Mouse (Mus musculus) forebrain, embryonic 15.5 days (tissue): Measurements from ENCODE around the gene Rnf207. TPM values are rescaled to one million over a fixed set of nuclear protein-coding genes. Genes with fewer than 3 reads are reported as not detected.

Source experiments
- ATAC-seq: fragments of 200-750 bp; cut with Nextera tagmentation; replicated peaks from 2 replicates; pipeline ENCODE4 v1.8.0; 2017; ENCODE audit warnings: mild to moderate bottlenecking, moderate TSS enrichment, moderate library complexity
- H3K27ac ChIP-seq: fragments of 300-500 bp; sonication (generic); replicated peaks from 2 replicates; pipeline ENCODE4 v1.5.1; 2015; ENCODE audit warnings: mild to moderate bottlenecking, inconsistent platforms
- H3K27me3 ChIP-seq: fragments of 300-500 bp; sonication (generic); 2 replicates; pipeline ENCODE4 v1.6.1; 2015; ENCODE audit warnings: inconsistent platforms
- H3K36me3 ChIP-seq: fragments of 300-500 bp; sonication (generic); 2 replicates; pipeline ENCODE4 v1.6.1; 2015; ENCODE audit warnings: mild to moderate bottlenecking, inconsistent platforms
- H3K4me1 ChIP-seq: fragments of 300-500 bp; sonication (generic); 2 replicates; pipeline ENCODE4 v1.6.1; 2015; ENCODE audit warnings: inconsistent platforms
- H3K4me2 ChIP-seq: fragments of 300-500 bp; sonication (generic); replicated peaks from 2 replicates; pipeline ENCODE4 v1.6.1; 2015; ENCODE audit warnings: mild to moderate bottlenecking, inconsistent platforms
- H3K4me3 ChIP-seq: fragments of 300-500 bp; sonication (generic); 2 replicates; pipeline ENCODE4 v1.5.1; 2015; ENCODE audit warnings: mild to moderate bottlenecking, inconsistent platforms
- H3K9ac ChIP-seq: fragments of 300-500 bp; sonication (generic); replicated peaks from 2 replicates; pipeline ENCODE4 v1.6.1; 2015; ENCODE audit warnings: mild to moderate bottlenecking, inconsistent platforms
- H3K9me3 ChIP-seq: fragments of 300-500 bp; sonication (generic); 2 replicates; pipeline ENCODE4 v1.6.1; 2016; ENCODE audit warnings: inconsistent platforms
- WGBS: fragments of 180-500 bp; shearing (Covaris S2); methylation state at CpG from one replicate; pipeline ENCODE4 v1.1.7; 2015; ENCODE audit warnings: mixed read lengths; 5-methylcytosine and 5-hydroxymethylcytosine counted together
- polyA plus RNA-seq: library from polyadenylated mRNA; unstranded; fragments of >200 nt; fragmentation: Nextera tagmentation; extraction: Ambion mirVana; gene quantifications from 2 replicates; pipeline ENCODE4 v1.2.1, GENCODE M21; 2015

Gene Rnf207
- 1.8 and 2.9 TPM in 2 replicates for polyA plus RNA-seq

DNA sequence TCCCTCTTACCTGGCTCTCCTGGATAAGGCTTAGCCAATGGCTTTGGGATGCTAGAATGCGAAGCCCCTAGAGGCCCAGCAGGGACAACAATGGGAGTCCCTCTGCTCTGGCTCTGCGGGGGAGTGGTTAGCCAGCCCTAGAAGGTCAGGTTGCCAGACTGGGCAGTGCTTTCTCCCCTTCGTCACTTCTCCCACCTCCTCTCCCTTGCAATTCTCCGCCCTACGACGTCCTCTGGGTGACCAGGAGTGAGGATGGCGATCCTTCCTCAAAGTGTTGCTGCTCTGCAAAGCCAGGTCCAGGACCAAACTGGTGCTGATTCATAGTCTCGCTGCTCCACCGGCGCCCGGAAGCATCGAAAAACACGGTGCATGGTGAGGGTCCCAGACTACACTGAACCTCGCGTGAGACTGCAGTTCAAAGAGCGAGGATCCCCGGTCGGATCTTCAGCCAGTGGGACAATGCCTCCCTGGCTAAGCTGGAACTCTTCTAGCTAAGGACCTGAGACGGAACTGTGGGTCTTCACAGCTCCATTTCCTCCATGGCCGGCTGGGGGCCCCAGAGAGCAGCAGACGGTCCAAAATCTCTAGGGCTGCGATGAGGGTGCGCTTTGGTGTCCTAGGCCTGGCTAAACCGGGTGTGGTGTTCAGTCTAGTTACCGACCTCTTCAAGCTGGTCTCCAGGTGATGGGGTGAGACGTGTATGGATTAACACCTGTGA lies at the start of gene Rnf207:
Gene Rnf207 (minus strand): TSS at position 477 of the 718 bp plus-strand sequence.
- 3% methylated on average over 26 of the region's 26 CpGs for WGBS

DNA sequence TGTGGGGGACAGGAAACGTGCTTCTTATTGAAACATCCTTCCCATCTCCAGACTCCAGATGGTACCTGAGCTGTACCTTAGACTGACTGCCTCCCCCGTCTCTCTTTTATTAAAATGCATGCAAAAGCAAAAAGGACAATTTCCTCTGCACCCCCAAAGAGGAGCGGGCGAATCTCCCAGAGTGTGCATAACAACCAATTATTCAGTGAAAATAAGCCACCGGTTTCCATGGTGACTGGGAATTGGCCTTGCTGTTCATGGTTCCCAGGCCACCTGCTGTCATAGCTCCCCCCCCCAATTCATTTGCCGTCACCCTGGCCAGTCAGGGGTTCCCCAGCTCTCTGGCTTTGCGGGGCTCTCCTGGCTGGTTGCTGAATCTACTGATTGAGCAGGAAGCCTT lies 46.4 kb upstream of the Rnf207 start:
- Histone ChIP-seq H3K4me3 (no peak overlapping the region), H3K36me3 (peaks cover 3% of the 10 kb centered on the region; the same call in 1 of the 2 replicates), H3K9ac (no peak overlapping the region), H3K4me1 (peaks cover 20% of the 10 kb centered on the region), H3K27ac (peak overlapping the region; percentile 54), H3K4me2 (no peak overlapping the region), H3K9me3 (no peaks in the 10 kb centered on the region), H3K27me3 (0 out of 2 replicates have a peak, but pooled peaks cover 5% of the 10 kb centered on the region)
- ATAC-seq: no peak
- WGBS: 21% methylated on average over 7 of the region's 7 CpGs

More for the DNA sequence above, at the start of gene Rnf207:
- Histone ChIP-seq H3K4me3 (no peak within 1 kb of the TSS), H3K9me3 (no peaks in the 10 kb centered on the region), H3K36me3 (no peaks in the 10 kb centered on the region), H3K4me2 (peak within 1 kb of the TSS; percentile 17), H3K9ac (no peak within 1 kb of the TSS), H3K27ac (no peak within 1 kb of the TSS), H3K27me3 (peaks cover 50% of the 10 kb centered on the region), H3K4me1 (peaks cover 15% of the 10 kb centered on the region)
- ATAC-seq: no peak

DNA sequence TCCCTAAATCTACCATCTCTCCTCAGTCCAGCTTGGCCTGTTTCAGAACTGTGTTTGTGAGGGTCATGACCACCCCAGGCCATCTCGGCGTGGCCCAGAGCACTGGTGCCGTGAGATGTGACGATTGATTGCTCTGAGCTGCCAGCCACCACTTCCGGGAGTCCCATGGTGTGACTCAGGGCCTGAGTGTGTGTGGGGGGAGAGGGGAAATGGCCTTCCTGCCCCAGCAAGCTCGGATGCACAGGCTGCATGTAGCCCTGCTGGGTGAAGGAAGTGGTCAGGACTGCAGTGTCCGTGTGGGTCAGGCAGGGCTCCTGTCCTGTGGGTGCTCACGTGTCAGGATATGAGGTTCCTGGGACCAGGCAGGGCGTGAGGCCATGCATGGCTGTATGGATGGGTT lies 43.4 kb upstream of the Rnf207 start:
- no peak overlapping the region for H3K4me2 ChIP-seq
- no peaks in the 10 kb centered on the region for H3K9me3 ChIP-seq
- WGBS: 85% methylated on average over 9 of the region's 9 CpGs
- no peak overlapping the region for H3K27ac ChIP-seq
- peaks cover 20% of the 10 kb centered on the region for H3K4me1 ChIP-seq
- 0 out of 2 replicates have a peak, but pooled peaks cover 5% of the 10 kb centered on the region for H3K27me3 ChIP-seq
- no peak overlapping the region for H3K9ac ChIP-seq
- no peak overlapping the region for H3K4me3 ChIP-seq
- peaks cover 3% of the 10 kb centered on the region; the same call in 1 of the 2 replicates for H3K36me3 ChIP-seq
- ATAC-seq: no peak

DNA sequence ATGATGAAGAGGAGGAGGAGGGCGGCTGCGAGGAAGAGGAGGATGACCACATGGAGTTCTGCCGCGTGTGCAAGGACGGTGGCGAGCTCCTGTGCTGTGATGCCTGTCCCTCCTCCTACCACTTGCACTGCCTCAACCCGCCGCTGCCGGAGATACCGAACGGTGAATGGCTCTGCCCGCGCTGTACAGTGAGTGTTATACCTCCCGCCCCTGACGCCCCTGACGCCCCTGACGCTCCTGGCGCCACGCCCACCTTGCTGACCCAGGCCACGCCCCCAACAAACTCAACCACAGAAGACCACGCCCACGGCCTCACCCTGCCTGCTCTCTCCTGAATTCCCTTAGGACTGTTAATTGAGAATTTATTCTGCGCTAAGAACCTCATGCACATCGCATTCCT lies 42.1 kb upstream of the Rnf207 start:
- H3K9ac ChIP-seq: no peak overlapping the region
- 0 out of 2 replicates have a peak, but pooled peaks cover 5% of the 10 kb centered on the region for H3K27me3 ChIP-seq
- peak overlapping the region; percentile 29 for H3K4me2 ChIP-seq
- H3K4me3 ChIP-seq: no peak overlapping the region
- H3K4me1 ChIP-seq: peaks cover 20% of the 10 kb centered on the region
- H3K36me3 ChIP-seq: 0 out of 2 replicates have a peak, but pooled peaks cover 3% of the 10 kb centered on the region
- no peak for ATAC-seq
- H3K9me3 ChIP-seq: no peaks in the 10 kb centered on the region
- under 1% methylated on average over 23 of the region's 24 CpGs for WGBS
- H3K27ac ChIP-seq: no peak overlapping the region

DNA sequence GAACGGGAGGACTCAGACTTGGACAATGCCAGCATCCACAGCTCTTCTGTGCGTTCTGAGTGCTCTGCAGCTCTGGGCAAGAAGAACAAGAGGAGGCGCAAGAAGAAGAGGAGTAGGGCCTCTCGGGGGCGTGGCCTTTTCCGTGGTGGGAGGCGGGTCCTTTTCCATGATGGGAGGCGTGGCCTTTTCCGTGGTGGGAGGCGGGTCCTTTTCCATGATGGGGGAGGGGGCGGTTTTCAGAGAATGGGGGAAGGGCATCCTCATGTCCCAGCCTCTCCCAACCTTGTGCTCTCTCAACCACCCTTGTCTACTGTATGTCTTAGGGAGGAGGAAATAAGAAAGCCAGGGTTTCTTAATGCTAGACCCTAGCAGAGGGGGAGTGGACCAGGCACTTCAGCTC lies 40.9 kb upstream of the Rnf207 start:
- Histone ChIP-seq H3K36me3 (0 out of 2 replicates have a peak, but pooled peaks cover 3% of the 10 kb centered on the region), H3K9me3 (no peaks in the 10 kb centered on the region)
- ATAC-seq: no peak

DNA sequence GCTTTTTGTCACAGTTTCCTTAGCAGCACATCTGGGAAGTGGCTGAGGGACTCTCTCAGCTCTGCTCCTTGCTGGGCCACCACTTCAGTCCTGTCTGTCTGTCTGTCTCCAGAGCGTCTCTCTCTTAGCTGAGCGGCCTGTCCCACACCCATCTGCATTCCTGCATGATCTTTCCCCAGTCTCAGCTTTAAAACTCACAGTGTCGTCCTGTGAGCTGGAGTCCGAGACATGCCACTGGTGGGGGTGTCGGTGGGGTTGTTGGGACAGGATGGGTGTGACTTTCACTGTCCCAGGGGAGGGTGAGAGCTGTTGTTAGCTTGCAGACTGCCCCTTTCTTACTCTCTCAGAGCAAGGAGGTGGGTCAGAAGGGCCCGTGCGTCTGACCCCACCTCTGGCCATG lies 36.9 kb upstream of the Rnf207 start:
- no peak for ATAC-seq
- H3K36me3 ChIP-seq: peaks cover 3% of the 10 kb centered on the region; the same call in 1 of the 2 replicates
- H3K4me1 ChIP-seq: peaks cover 15% of the 10 kb centered on the region
- no peak overlapping the region for H3K9ac ChIP-seq
- 0 out of 2 replicates have a peak, but pooled peaks cover 1% of the 10 kb centered on the region for H3K27me3 ChIP-seq
- 80% methylated on average over 7 of the region's 7 CpGs for WGBS
- no peak overlapping the region for H3K4me2 ChIP-seq
- H3K4me3 ChIP-seq: no peak overlapping the region
- H3K9me3 ChIP-seq: no peaks in the 10 kb centered on the region
- no peak overlapping the region for H3K27ac ChIP-seq

More for the DNA sequence above, 40.9 kb upstream of the Rnf207 start:
- H3K27me3 ChIP-seq: 0 out of 2 replicates have a peak, but pooled peaks cover 5% of the 10 kb centered on the region
- no peak overlapping the region for H3K27ac ChIP-seq
- no peak overlapping the region for H3K4me2 ChIP-seq
- WGBS: 12% methylated on average over 11 of the region's 11 CpGs
- H3K4me1 ChIP-seq: peaks cover 9% of the 10 kb centered on the region
- no peak overlapping the region for H3K9ac ChIP-seq
- no peak overlapping the region for H3K4me3 ChIP-seq

DNA sequence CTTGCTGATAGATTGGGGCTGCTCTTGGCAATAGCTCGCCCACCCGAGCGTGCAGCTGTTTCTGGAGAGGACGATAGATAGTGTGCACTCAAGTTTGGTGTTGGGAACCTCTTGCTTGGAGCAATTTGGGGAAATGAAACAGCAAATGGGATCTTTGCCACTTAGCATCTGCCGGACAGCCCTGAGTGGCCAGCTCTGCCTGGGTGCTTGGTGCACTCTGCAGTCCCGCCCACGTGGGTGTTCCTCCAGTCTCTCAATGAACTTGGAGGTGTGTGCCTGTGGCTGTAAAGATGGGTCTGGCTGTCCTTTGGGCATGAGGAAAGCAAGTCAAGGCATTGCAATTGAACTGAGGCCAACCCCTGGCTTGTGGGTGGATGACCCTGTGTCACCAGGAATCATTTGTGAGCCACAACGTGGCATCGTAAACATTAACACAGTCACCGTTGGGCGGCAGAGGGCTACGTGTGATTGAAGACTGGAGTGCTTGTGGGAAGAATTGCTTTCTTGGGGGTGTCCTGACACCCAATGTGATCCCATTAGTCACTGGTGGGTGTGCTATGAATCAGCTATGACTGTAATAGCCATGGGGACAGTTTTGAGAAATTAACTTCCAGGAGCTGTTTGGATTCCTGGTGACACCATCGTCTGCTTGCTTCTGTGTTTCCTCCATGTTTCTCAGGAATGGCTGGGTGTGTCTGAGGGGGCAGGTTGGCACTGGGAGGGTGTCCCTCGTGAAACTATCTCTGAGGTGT lies 35.3 kb upstream of the Rnf207 start:
- ATAC-seq: no peak
- Histone ChIP-seq H3K4me3 (no peak overlapping the region), H3K9ac (no peak overlapping the region), H3K36me3 (peaks cover 3% of the 10 kb centered on the region; the same call in 1 of the 2 replicates), H3K27ac (no peak overlapping the region), H3K9me3 (no peaks in the 10 kb centered on the region), H3K27me3 (no peaks in the 10 kb centered on the region), H3K4me1 (peaks cover 29% of the 10 kb centered on the region), H3K4me2 (no peak overlapping the region)
- WGBS: 83% methylated on average over 14 of the region's 14 CpGs

DNA sequence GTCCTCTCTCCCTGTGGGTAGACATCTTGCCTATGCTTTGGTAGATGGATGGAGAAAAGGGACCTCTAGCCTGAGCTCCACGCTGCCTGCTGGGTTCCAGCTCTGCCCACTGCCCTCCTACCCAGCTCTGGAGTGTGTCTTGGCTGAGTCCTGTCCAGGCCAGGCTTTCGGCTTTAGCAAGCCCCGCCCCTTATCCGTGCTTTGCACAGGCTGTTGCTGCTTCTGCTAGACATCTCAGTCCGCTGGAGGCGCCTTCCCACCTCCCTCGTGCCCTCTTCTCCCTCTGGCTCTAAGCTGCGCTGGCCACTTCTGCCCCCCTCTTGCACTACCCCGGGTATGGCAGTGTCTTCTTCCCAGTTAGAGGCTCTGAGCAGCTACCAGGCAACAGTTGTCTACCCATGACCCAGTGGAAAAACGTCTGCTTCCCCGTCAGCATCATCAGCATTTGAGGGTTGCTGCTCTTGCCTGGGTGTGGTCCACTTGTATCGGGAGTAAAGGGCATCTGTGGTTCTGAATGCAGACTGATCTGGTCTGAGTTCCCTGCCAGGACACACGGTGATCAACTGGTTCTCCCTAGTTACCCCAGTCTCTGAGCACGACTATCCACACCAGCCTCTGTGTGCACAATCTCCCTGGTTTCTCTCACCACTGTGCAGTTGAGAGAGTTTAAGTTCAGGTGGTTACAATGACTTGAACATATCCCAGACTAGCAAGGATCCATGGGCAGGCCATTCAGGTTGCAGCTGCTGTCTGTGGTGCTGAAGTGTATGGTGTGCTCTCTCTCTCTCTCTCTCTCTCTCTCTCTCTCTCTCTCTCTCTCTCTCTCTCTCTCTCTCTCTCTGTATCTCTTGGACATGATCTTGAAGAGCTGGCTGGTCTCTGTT lies 32.9 kb upstream of the Rnf207 start:
- Histone ChIP-seq H3K4me1 (peaks cover 36% of the 10 kb centered on the region), H3K9me3 (no peaks in the 10 kb centered on the region), H3K9ac (no peak overlapping the region), H3K36me3 (peaks cover 2% of the 10 kb centered on the region; the same call in 1 of the 2 replicates), H3K4me2 (no peak overlapping the region), H3K4me3 (no peak overlapping the region), H3K27ac (peak overlapping the region; percentile 94), H3K27me3 (no peaks in the 10 kb centered on the region)
- 0 out of 2 replicates have a peak, but pooled peaks have one; percentile 32 for ATAC-seq
- WGBS: 6% methylated on average over 14 of the region's 14 CpGs

DNA sequence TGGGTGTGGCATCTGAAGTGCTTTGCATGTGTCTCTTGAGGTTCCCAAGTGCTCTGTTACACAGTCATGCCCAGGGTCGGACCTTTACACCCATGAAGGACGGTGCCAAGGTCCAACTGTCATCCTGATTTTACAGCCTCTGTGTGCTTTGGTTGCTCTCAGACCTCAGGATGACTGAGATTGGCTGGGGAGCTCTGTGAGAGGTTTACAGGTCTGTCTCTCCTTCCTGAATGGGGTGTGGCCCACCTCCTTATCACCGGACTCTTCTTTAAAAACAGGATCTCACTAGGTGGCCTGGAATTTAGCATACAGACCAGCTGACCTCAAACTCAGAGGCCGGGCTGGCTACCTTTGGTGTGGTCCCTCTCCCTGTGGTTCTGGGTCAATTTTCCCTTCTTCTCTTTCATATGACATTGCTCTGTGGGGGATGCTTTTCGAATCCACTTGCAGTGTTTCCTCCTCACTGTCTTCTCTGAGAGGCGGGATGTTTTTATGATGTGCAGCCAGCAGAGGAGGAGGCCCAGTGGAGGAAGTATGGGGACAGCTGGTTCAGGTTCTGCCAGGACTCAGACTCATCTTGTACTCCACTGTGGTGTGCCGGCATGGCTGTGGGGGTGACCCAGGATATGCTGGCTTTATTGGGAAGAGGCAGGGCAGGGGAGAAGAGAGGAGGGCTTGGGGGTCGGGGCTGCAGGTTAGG lies 32.1 kb upstream of the Rnf207 start:
- Histone ChIP-seq H3K4me2 (peak overlapping the region; percentile 52), H3K36me3 (no peaks in the 10 kb centered on the region; the same call in 1 of the 2 replicates), H3K27ac (peak overlapping the region; percentile 94), H3K4me1 (peaks cover 36% of the 10 kb centered on the region), H3K4me3 (0 out of 2 replicates have a peak overlapping the region, but pooled peaks have one; percentile 29), H3K9me3 (no peaks in the 10 kb centered on the region), H3K9ac (no peak overlapping the region; the same call in 1 of the 2 replicates), H3K27me3 (no peaks in the 10 kb centered on the region)
- 30% methylated on average over 8 of the region's 8 CpGs for WGBS
- no peak; the same call in 1 of the 2 replicates for ATAC-seq

DNA sequence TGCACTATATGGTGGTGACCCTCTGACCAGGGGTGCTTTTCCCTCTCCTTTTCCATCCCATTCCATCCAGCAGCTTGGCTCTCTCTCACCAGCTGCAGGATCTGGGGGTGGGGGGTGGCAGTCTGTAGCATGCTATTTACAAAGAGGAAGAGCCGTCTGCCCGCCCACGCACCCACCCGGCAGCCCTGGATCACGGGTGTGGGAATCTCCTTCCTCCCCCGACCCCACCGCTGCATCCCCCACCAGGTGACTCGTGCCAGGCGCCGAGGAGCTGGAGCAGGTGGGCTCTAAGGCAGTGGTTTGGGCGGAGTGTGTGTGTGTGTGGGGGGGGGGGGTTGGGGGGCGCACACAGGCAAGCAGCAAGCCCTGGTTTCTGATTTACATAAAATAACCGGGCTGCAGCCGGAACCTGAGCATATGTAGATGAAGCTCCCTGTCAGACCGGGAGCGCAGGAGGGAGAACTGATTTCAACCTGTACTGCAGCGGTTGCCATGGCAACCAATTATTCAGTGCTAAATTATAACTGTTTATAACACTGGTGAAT lies 31.1 kb upstream of the Rnf207 start:
- H3K4me2 ChIP-seq: peak overlapping the region; percentile 52
- H3K4me3 ChIP-seq: peak overlapping the region; percentile 29
- 6% methylated on average over 17 of the region's 17 CpGs for WGBS
- H3K36me3 ChIP-seq: no peaks in the 10 kb centered on the region; the same call in 1 of the 2 replicates
- peak overlapping the region; percentile 94 for H3K27ac ChIP-seq
- no peaks in the 10 kb centered on the region for H3K9me3 ChIP-seq
- H3K27me3 ChIP-seq: no peaks in the 10 kb centered on the region
- ATAC-seq: peak; percentile 74
- peak overlapping the region; percentile 32 for H3K9ac ChIP-seq
- H3K4me1 ChIP-seq: peaks cover 39% of the 10 kb centered on the region
